In genomic region chr1:24378125-24378821, GRCm38 (mm10) we compare ENCODE assay signal across 8 mouse cellular contexts.
A peak's percentile ranks its signal among the peaks of the same experiment; 100 is the strongest.
DNase-seq lines count a peak whose midpoint lies in the region; ATAC-seq and TF ChIP-seq lines count a peak whose summit lies in the region.

No protein-coding gene starts in this region.

- 41% methylated on average over 8 of the region's 8 CpGs for WGBS in forebrain, embryonic 13.5 days
- 47% methylated on average over 8 of the region's 8 CpGs for WGBS in forebrain, embryonic 12.5 days
- WGBS in cerebellum, adult 2 months, result 26% methylated on average over 8 of the region's 8 CpGs
- 42% methylated on average over 8 of the region's 8 CpGs for WGBS in midbrain, embryonic 15.5 days

- intact Hi-C loops in gastrocnemius, postnatal 14 days (cut with DNase I; ENCODE audit: low total_unique reads), result loop anchor here (5.0 kb wide), 1 partner anchor 259 kb away; no protein-coding TSS in a partner anchor

- H3K4me1 ChIP-seq in forebrain, embryonic 13.5 days, result no peaks in the 10 kb centered on the region
- H3K4me1 ChIP-seq in forebrain, embryonic 12.5 days, result no peaks in the 10 kb centered on the region
- H3K4me1 ChIP-seq in cerebellum, adult 2 months (ENCODE audit: control insufficient read depth, insufficient read depth, low read length), result no peaks in the 10 kb centered on the region; the same call in 1 of the 2 replicates
- no peaks in the 10 kb centered on the region for H3K4me1 ChIP-seq in midbrain, embryonic 15.5 days

- no peak overlapping the region for H3K4me2 ChIP-seq in forebrain, embryonic 13.5 days
- no peak overlapping the region for H3K4me2 ChIP-seq in forebrain, embryonic 12.5 days
- H3K4me2 ChIP-seq in midbrain, embryonic 15.5 days, result no peak overlapping the region

- H3K27me3 ChIP-seq in forebrain, embryonic 13.5 days, result no peaks in the 10 kb centered on the region
- no peaks in the 10 kb centered on the region for H3K27me3 ChIP-seq in forebrain, embryonic 12.5 days
- no peaks in the 10 kb centered on the region for H3K27me3 ChIP-seq in cerebellum, adult 2 months (ENCODE audit: control insufficient read depth, insufficient read depth, low read length)
- no peaks in the 10 kb centered on the region for H3K27me3 ChIP-seq in midbrain, embryonic 15.5 days (replicated peaks)

- H3K9me3 ChIP-seq in forebrain, embryonic 13.5 days (replicated peaks), result no peaks in the 10 kb centered on the region
- H3K9me3 ChIP-seq in forebrain, embryonic 12.5 days, result no peaks in the 10 kb centered on the region
- H3K9me3 ChIP-seq in midbrain, embryonic 15.5 days, result no peaks in the 10 kb centered on the region

- H3K27ac ChIP-seq in forebrain, embryonic 13.5 days, result no peak overlapping the region
- H3K27ac ChIP-seq in forebrain, embryonic 12.5 days, result no peak overlapping the region
- no peak overlapping the region for H3K27ac ChIP-seq in cerebellum, adult 2 months (ENCODE audit: insufficient read depth, low read length)
- H3K27ac ChIP-seq in midbrain, embryonic 15.5 days, result no peak overlapping the region

- no peak for TF ChIP-seq POLR2A in cerebellum, adult 2 months (IDR thresholded peaks at IDR 0.05; ENCODE audit: borderline replicate concordance, insufficient read depth, low read length)

- peak; percentile 59 for DNase-seq in 3T3-L1 (ENCODE audit: low read depth, low spot score)
- DNase-seq in cerebellum, adult 2 months, result peak; percentile 53 to 56
- peak; percentile 27 for DNase-seq in gastrocnemius, postnatal 14 days
- DNase-seq in layer of hippocampus, postnatal 25 days (ENCODE audit: extremely low spot score in 1 of 2, low spot score in 1 of 2), result peak; percentile 23 to 61

- no peak overlapping the region for H3K9ac ChIP-seq in forebrain, embryonic 13.5 days
- H3K9ac ChIP-seq in forebrain, embryonic 12.5 days, result no peak overlapping the region
- H3K9ac ChIP-seq in midbrain, embryonic 15.5 days, result no peak overlapping the region

- peak; percentile 65; the same call in 1 of the 2 replicates for ATAC-seq in forebrain, embryonic 13.5 days
- ATAC-seq in forebrain, embryonic 12.5 days (ENCODE audit: low FRiP score), result no peak
- ATAC-seq in midbrain, embryonic 15.5 days (replicated peaks), result 0 out of 2 replicates have a peak, but pooled peaks have one; percentile 50
- no peak for ATAC-seq in inflammation-experienced regulatory T-cells, adult 6 months

- TF ChIP-seq CTCF in cerebellum, adult 2 months (IDR thresholded peaks at IDR 0.05; ENCODE audit: borderline replicate concordance, insufficient read depth, low read depth, low read length), result peak; percentile 81

- no peaks in the 10 kb centered on the region for H3K36me3 ChIP-seq in forebrain, embryonic 13.5 days (ENCODE audit: poor library complexity, severe bottlenecking)
- no peaks in the 10 kb centered on the region for H3K36me3 ChIP-seq in forebrain, embryonic 12.5 days (replicated peaks)
- no peaks in the 10 kb centered on the region for H3K36me3 ChIP-seq in midbrain, embryonic 15.5 days (replicated peaks)

- H3K4me3 ChIP-seq in forebrain, embryonic 13.5 days, result no peak overlapping the region
- no peak overlapping the region for H3K4me3 ChIP-seq in forebrain, embryonic 12.5 days (replicated peaks)
- H3K4me3 ChIP-seq in cerebellum, adult 2 months (replicated peaks; ENCODE audit: insufficient read depth, low read depth, low read length), result no peak overlapping the region
- H3K4me3 ChIP-seq in midbrain, embryonic 15.5 days, result no peak overlapping the region

Comparison
In these comparisons a context has a peak if more than half of its experiments do, and no peak if none do; other contexts are left out.
1. ATAC-seq: peak in forebrain, embryonic 13.5 days (single experiment) and midbrain, embryonic 15.5 days (single experiment); none in forebrain, embryonic 12.5 days (single experiment) and inflammation-experienced regulatory T-cells, adult 6 months (single experiment).
2. Peak in every context shown above with its lines, with median percentiles within 50 percentile points of each other: DNase-seq.